Comparison of ENCODE assay signal across 14 mouse cellular contexts in the genomic region with DNA sequence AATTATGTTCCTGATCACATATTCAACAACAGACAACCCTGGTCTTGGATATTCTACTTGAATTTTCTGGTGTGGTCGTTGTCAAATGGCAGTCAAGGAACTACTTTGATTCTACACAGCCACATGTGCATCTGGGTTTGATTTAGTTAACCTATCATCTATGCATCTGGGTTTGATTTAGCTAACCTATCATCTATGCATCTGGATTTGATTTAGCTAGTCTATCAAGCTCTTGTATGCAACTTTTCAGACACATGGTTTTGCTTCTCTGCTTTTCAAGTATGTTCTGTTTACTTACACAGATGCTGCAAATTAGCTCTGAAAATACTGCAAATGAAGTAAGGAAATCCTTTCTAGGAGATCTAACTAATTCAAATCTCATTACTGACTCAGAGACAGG.
DNase-seq lines count a peak whose midpoint lies in the region; ATAC-seq and TF ChIP-seq lines count a peak whose summit lies in the region.
"Had no signal": no experiment of that assay in that cellular context is flagged by ENCODE, and none has a peak within 500 bp of the region (broad histone marks: within the 10 kb centered on the region; RNA-seq: fewer than 3 reads in every experiment).

No protein-coding gene starts in this region.

- intact Hi-C loops in heart, postnatal 14 days (cut with DNase I): no loop called here

- no peaks in the 10 kb centered on the region for H3K27me3 ChIP-seq in hindbrain, embryonic 14.5 days (ENCODE audit: control insufficient read depth, insufficient read depth, low read length)
- H3K27me3 ChIP-seq in hindbrain, embryonic 13.5 days: no peaks in the 10 kb centered on the region
- no peaks in the 10 kb centered on the region for H3K27me3 ChIP-seq in embryonic facial prominence, embryonic 14.5 days (replicated peaks; ENCODE audit: control insufficient read depth, insufficient read depth, low read length)
- H3K27me3 ChIP-seq in limb, embryonic 14.5 days (ENCODE audit: control insufficient read depth, insufficient read depth, low read length): no peaks in the 10 kb centered on the region
- H3K27me3 ChIP-seq: forebrain, embryonic 13.5 days; lung, embryonic 15.5 days; midbrain, embryonic 12.5 days; neural tube, embryonic 12.5 days had no signal

- H3K4me1 ChIP-seq in hindbrain, embryonic 14.5 days (replicated peaks; ENCODE audit: control insufficient read depth, insufficient read depth, low read length): no peaks in the 10 kb centered on the region
- no peaks in the 10 kb centered on the region for H3K4me1 ChIP-seq in hindbrain, embryonic 13.5 days (replicated peaks)
- H3K4me1 ChIP-seq in embryonic facial prominence, embryonic 14.5 days (ENCODE audit: control insufficient read depth, insufficient read depth, low read length): 0 out of 2 replicates have a peak, but pooled peaks cover 3% of the 10 kb centered on the region
- no peaks in the 10 kb centered on the region for H3K4me1 ChIP-seq in limb, embryonic 14.5 days (ENCODE audit: control insufficient read depth, insufficient read depth, low read length)
- H3K4me1 ChIP-seq: forebrain, embryonic 13.5 days; lung, embryonic 15.5 days; midbrain, embryonic 12.5 days; neural tube, embryonic 12.5 days had no signal

- TF ChIP-seq POLR2A in limb, embryonic 14.5 days (IDR thresholded peaks at IDR 0.05; ENCODE audit: borderline replicate concordance, extremely low read depth, insufficient read depth, insufficient read length): no peak

- 67% methylated on average over 1 of the region's 1 CpGs for WGBS in hindbrain, embryonic 14.5 days
- 71% methylated on average over 1 of the region's 1 CpGs for WGBS in hindbrain, embryonic 13.5 days
- 26% methylated on average over 1 of the region's 1 CpGs for WGBS in embryonic facial prominence, embryonic 14.5 days
- 26% methylated on average over 1 of the region's 1 CpGs for WGBS in limb, embryonic 14.5 days

- H3K4me3 ChIP-seq in hindbrain, embryonic 14.5 days (replicated peaks; ENCODE audit: low read length): no peak overlapping the region
- H3K4me3 ChIP-seq in hindbrain, embryonic 13.5 days: no peak overlapping the region
- no peak overlapping the region for H3K4me3 ChIP-seq in embryonic facial prominence, embryonic 14.5 days (ENCODE audit: low read depth, low read length)
- no peak overlapping the region for H3K4me3 ChIP-seq in limb, embryonic 14.5 days (replicated peaks; ENCODE audit: low read length)
- H3K4me3 ChIP-seq: forebrain, embryonic 13.5 days; lung, embryonic 15.5 days; midbrain, embryonic 12.5 days; neural tube, embryonic 12.5 days had no signal

- no peak overlapping the region for H3K27ac ChIP-seq in hindbrain, embryonic 14.5 days
- H3K27ac ChIP-seq in hindbrain, embryonic 13.5 days: no peak overlapping the region
- peak overlapping the region; percentile 63 for H3K27ac ChIP-seq in embryonic facial prominence, embryonic 14.5 days (replicated peaks; ENCODE audit: low read depth, low read length)
- H3K27ac ChIP-seq in limb, embryonic 14.5 days (replicated peaks; ENCODE audit: low read depth, low read length): no peak overlapping the region
- H3K27ac ChIP-seq: forebrain, embryonic 13.5 days; lung, embryonic 15.5 days; midbrain, embryonic 12.5 days; neural tube, embryonic 12.5 days had no signal

- no peak for ATAC-seq in hindbrain, embryonic 14.5 days (ENCODE audit: low FRiP score)
- ATAC-seq in hindbrain, embryonic 13.5 days (ENCODE audit: low FRiP score): no peak
- peak; percentile 50; the same call in 1 of the 2 replicates for ATAC-seq in embryonic facial prominence, embryonic 14.5 days (ENCODE audit: low read depth)
- ATAC-seq in limb, embryonic 14.5 days (ENCODE audit: low FRiP score, low read depth): 0 out of 2 replicates have a peak, but pooled peaks have one; percentile 37
- ATAC-seq: forebrain, embryonic 13.5 days had no signal

- H3K4me2 ChIP-seq in hindbrain, embryonic 14.5 days (replicated peaks): no peak overlapping the region
- H3K4me2 ChIP-seq in hindbrain, embryonic 13.5 days: no peak overlapping the region
- H3K4me2 ChIP-seq in embryonic facial prominence, embryonic 14.5 days (ENCODE audit: low read depth, low read length): no peak overlapping the region; the same call in 1 of the 2 replicates
- peak overlapping the region; percentile 6; the same call in 1 of the 2 replicates for H3K4me2 ChIP-seq in limb, embryonic 14.5 days (replicated peaks; ENCODE audit: low read depth, low read length, severe bottlenecking)
- H3K4me2 ChIP-seq: forebrain, embryonic 13.5 days; lung, embryonic 15.5 days; midbrain, embryonic 12.5 days; neural tube, embryonic 12.5 days had no signal

- H3K9ac ChIP-seq in hindbrain, embryonic 14.5 days: no peak overlapping the region
- no peak overlapping the region for H3K9ac ChIP-seq in hindbrain, embryonic 13.5 days
- H3K9ac ChIP-seq in embryonic facial prominence, embryonic 14.5 days (ENCODE audit: low read depth, low read length): no peak overlapping the region
- no peak overlapping the region for H3K9ac ChIP-seq in limb, embryonic 14.5 days (ENCODE audit: low read depth, low read length, severe bottlenecking)
- H3K9ac ChIP-seq: forebrain, embryonic 13.5 days; lung, embryonic 15.5 days; midbrain, embryonic 12.5 days; neural tube, embryonic 12.5 days had no signal

- no peaks in the 10 kb centered on the region for H3K36me3 ChIP-seq in hindbrain, embryonic 14.5 days (replicated peaks; ENCODE audit: control insufficient read depth, insufficient read depth)
- H3K36me3 ChIP-seq in hindbrain, embryonic 13.5 days: no peaks in the 10 kb centered on the region
- H3K36me3 ChIP-seq in embryonic facial prominence, embryonic 14.5 days (ENCODE audit: control insufficient read depth, insufficient read depth, low read length): no peaks in the 10 kb centered on the region
- H3K36me3 ChIP-seq in limb, embryonic 14.5 days (ENCODE audit: control insufficient read depth, insufficient read depth, low read length): no peaks in the 10 kb centered on the region
- H3K36me3 ChIP-seq: lung, embryonic 15.5 days; midbrain, embryonic 12.5 days; neural tube, embryonic 12.5 days had no signal

- H3K9me3 ChIP-seq in hindbrain, embryonic 14.5 days (ENCODE audit: control insufficient read depth, low read length): no peaks in the 10 kb centered on the region
- H3K9me3 ChIP-seq in hindbrain, embryonic 13.5 days: no peaks in the 10 kb centered on the region
- H3K9me3 ChIP-seq in embryonic facial prominence, embryonic 14.5 days (ENCODE audit: control insufficient read depth, low read length): no peaks in the 10 kb centered on the region
- no peaks in the 10 kb centered on the region for H3K9me3 ChIP-seq in limb, embryonic 14.5 days (ENCODE audit: control insufficient read depth, low read length)
- H3K9me3 ChIP-seq: forebrain, embryonic 13.5 days; lung, embryonic 15.5 days; midbrain, embryonic 12.5 days; neural tube, embryonic 12.5 days had no signal

- DNase-seq in hindbrain, embryonic 14.5 days (ENCODE audit: low spot score): peak; percentile 55
- DNase-seq in R1 (ENCODE audit: low read depth, low spot score): peak; percentile 43
- peak; percentile 92 for DNase-seq in embryonic facial prominence, embryonic 14.5 days (ENCODE audit: low spot score)
- peak; percentile 95 for DNase-seq in limb, embryonic 14.5 days (ENCODE audit: low spot score)
- DNase-seq in yolk sac, embryonic 10.5 days (ENCODE audit: low spot score): no peak
- DNase-seq in right cerebral cortex, adult 2 months (ENCODE audit: low spot score in 2 of 2): no peak
- DNase-seq in heart, postnatal 14 days: no peak
- DNase-seq: adrenal gland, postnatal 36 days; kidney, adult 2 months had no signal

Comparison
In these comparisons a context has a peak if more than half of its experiments do, and no peak if none do; other contexts are left out.
1. ATAC-seq: peak in embryonic facial prominence, embryonic 14.5 days (single experiment) and limb, embryonic 14.5 days (single experiment); none in hindbrain, embryonic 14.5 days (single experiment) and hindbrain, embryonic 13.5 days (single experiment).
2. DNase-seq: peak in hindbrain, embryonic 14.5 days (single experiment), R1 (single experiment), embryonic facial prominence, embryonic 14.5 days (single experiment) and limb, embryonic 14.5 days (single experiment); none in yolk sac, embryonic 10.5 days (single experiment), right cerebral cortex, adult 2 months (0 of 2) and heart, postnatal 14 days (0 of 2).